Mouse (Mus musculus) kidney, postnatal 4 days (tissue): ENCODE measurements around the gene Tenm2.

ENCODE experiments used
- DNase-seq, 2 experiments: peaks; one replicate each; pipeline ENCODE4 v3.0.0; 2021; ENCODE audit warnings: mixed read lengths in 2 of 2

The Tenm2 gene

GRCm38 (mm10) chr11:36686253-36686652 lies 549.5 kb downstream of the Tenm2 start:
- no peak for DNase-seq

GRCm38 (mm10) chr11:36679361-36679760 lies 556.4 kb downstream of the Tenm2 start:
- no peak for DNase-seq

- no peak for DNase-seq
Observed at GRCm38 (mm10) chr11:36678542-36678941, 557.2 kb downstream of the Tenm2 start.

GRCm38 (mm10) chr11:36678057-36678396 lies 557.7 kb downstream of the Tenm2 start:
- DNase-seq, result peak in 1 of 2 experiments; percentile 9

GRCm38 (mm10) chr11:36677321-36678056 lies 558.3 kb downstream of the Tenm2 start:
- DNase-seq, result peak; percentile 47 to 56

- DNase-seq, result no peak
Observed at GRCm38 (mm10) chr11:36676446-36677284, 559.1 kb downstream of the Tenm2 start.

- no peak for DNase-seq
Observed at GRCm38 (mm10) chr11:36674902-36675422, 560.8 kb downstream of the Tenm2 start.

- no peak for DNase-seq
Observed at GRCm38 (mm10) chr11:36674141-36674540, 561.6 kb downstream of the Tenm2 start.

- no peak for DNase-seq
Observed at GRCm38 (mm10) chr11:36671196-36671595, 564.6 kb downstream of the Tenm2 start.

GRCm38 (mm10) chr11:36664026-36664425 lies 571.7 kb downstream of the Tenm2 start:
- DNase-seq, result no peak

GRCm38 (mm10) chr11:36663571-36663970 lies 572.2 kb downstream of the Tenm2 start:
- DNase-seq, result no peak

GRCm38 (mm10) chr11:36653656-36654323 lies 582.0 kb downstream of the Tenm2 start:
- no peak for DNase-seq

- no peak for DNase-seq
Observed at GRCm38 (mm10) chr11:36647179-36647578, 588.6 kb downstream of the Tenm2 start.

GRCm38 (mm10) chr11:36635082-36635481 lies 600.7 kb downstream of the Tenm2 start:
- DNase-seq, result no peak

- no peak for DNase-seq
Observed at GRCm38 (mm10) chr11:36632201-36632600, 603.6 kb downstream of the Tenm2 start.

GRCm38 (mm10) chr11:36613807-36614206 lies 622.0 kb downstream of the Tenm2 start:
- no peak for DNase-seq

- DNase-seq, result no peak
Observed at GRCm38 (mm10) chr11:36604815-36605382, 630.9 kb downstream of the Tenm2 start.

- peak in 1 of 2 experiments; percentile 3 for DNase-seq
Observed at GRCm38 (mm10) chr11:36604272-36604671, 631.5 kb downstream of the Tenm2 start.

GRCm38 (mm10) chr11:36592471-36592870 lies 643.3 kb downstream of the Tenm2 start:
- no peak for DNase-seq

GRCm38 (mm10) chr11:36566146-36566545 lies 669.6 kb downstream of the Tenm2 start:
- no peak for DNase-seq

GRCm38 (mm10) chr11:36562851-36563250 lies 672.9 kb downstream of the Tenm2 start:
- no peak for DNase-seq

- no peak for DNase-seq
Observed at GRCm38 (mm10) chr11:36560785-36561548, 674.8 kb downstream of the Tenm2 start.
